Mouse (Mus musculus): Measurements from ENCODE around the gene Rpl15.

Gene Rpl15
- long read RNA-seq, experiment 1, transcript Rpl15-202 (4 exons, 1,922 nt), result major isoform, 304 of 378 reads
- long read RNA-seq, experiment 1, transcript Rpl15-203 (4 exons, 802 nt), result minor isoform, 11 of 378 reads
- long read RNA-seq, experiment 1, transcript Rpl15-201 (4 exons, 883 nt), result minor isoform, 30 of 378 reads
- long read RNA-seq, experiment 1, transcript Rpl15-204 (3 exons, 802 nt), result minor isoform, 11 of 378 reads
- long read RNA-seq, experiment 1, partial matches to known transcripts, result 0 of 378 reads
- long read RNA-seq, experiment 1, other reads (novel, unspliced or antisense), result 22 of 378 reads
- long read RNA-seq, experiment 2, transcript Rpl15-202 (4 exons, 1,922 nt), result major isoform, 258 of 338 reads
- long read RNA-seq, experiment 2, transcript Rpl15-201 (4 exons, 883 nt), result minor isoform, 39 of 338 reads
- long read RNA-seq, experiment 2, transcript Rpl15-204 (3 exons, 802 nt), result minor isoform, 11 of 338 reads
- long read RNA-seq, experiment 2, transcript Rpl15-203 (4 exons, 802 nt), result minor isoform, 10 of 338 reads
- long read RNA-seq, experiment 2, partial matches to known transcripts, result 2 of 338 reads
- long read RNA-seq, experiment 2, other reads (novel, unspliced or antisense), result 16 of 338 reads

- intact Hi-C loops (cut with DNase I), result loop anchor here (2.0 kb wide), 1 partner anchor 32 kb away; the partner anchor contains the start of gene Nr1d2
These were observed at the start of gene Rpl15, which contains the start of gene Nkiras1 for GRCm38 (mm10) chr14:18270529-18271441. TSS of gene Rpl15 (minus strand) at chr14:18271391. TSS of gene Nkiras1 (plus strand) at chr14:18271136.

- intact Hi-C loops (cut with DNase I), result no loop called here
These were observed 46.5 kb upstream of the Rpl15 start for GRCm38 (mm10) chr14:18317457-18318411.

- intact Hi-C loops (cut with DNase I), result no loop called here
These were observed 33.0 kb upstream of the Rpl15 start for GRCm38 (mm10) chr14:18304165-18304564.

- intact Hi-C loops (cut with DNase I), result no loop called here
These were observed 32.1 kb upstream of the Rpl15 start for GRCm38 (mm10) chr14:18303262-18303661.

- intact Hi-C loops (cut with DNase I), result no loop called here
These were observed 31.6 kb upstream of the Rpl15 start for GRCm38 (mm10) chr14:18302750-18303149.

GRCm38 (mm10) chr14:18301591-18301990, 30.4 kb upstream of the Rpl15 start:
- intact Hi-C loops (cut with DNase I), result no loop called here

GRCm38 (mm10) chr14:18300676-18301075, 29.5 kb upstream of the Rpl15 start:
- intact Hi-C loops (cut with DNase I), result no loop called here

- intact Hi-C loops (cut with DNase I), result no loop called here
These were observed 27.7 kb upstream of the Rpl15 start for GRCm38 (mm10) chr14:18298874-18299273.

- intact Hi-C loops (cut with DNase I), result no loop called here
These were observed 26.2 kb upstream of the Rpl15 start for GRCm38 (mm10) chr14:18297441-18297840.

- intact Hi-C loops (cut with DNase I), result no loop called here
These were observed 21.4 kb upstream of the Rpl15 start for GRCm38 (mm10) chr14:18292578-18292977.

GRCm38 (mm10) chr14:18292111-18292510, 20.9 kb upstream of the Rpl15 start:
- intact Hi-C loops (cut with DNase I), result no loop called here

- intact Hi-C loops (cut with DNase I), result no loop called here
These were observed 16.2 kb upstream of the Rpl15 start for GRCm38 (mm10) chr14:18287391-18287790.

- intact Hi-C loops (cut with DNase I), result no loop called here
These were observed 15.2 kb upstream of the Rpl15 start for GRCm38 (mm10) chr14:18286441-18286840.

GRCm38 (mm10) chr14:18285476-18285875, 14.3 kb upstream of the Rpl15 start:
- intact Hi-C loops (cut with DNase I), result no loop called here

GRCm38 (mm10) chr14:18284581-18284980, 13.4 kb upstream of the Rpl15 start:
- intact Hi-C loops (cut with DNase I), result no loop called here

- intact Hi-C loops (cut with DNase I), result no loop called here
These were observed 9.2 kb upstream of the Rpl15 start for GRCm38 (mm10) chr14:18280375-18280774.

- intact Hi-C loops (cut with DNase I), result no loop called here
These were observed 3.3 kb upstream of the Rpl15 start for GRCm38 (mm10) chr14:18274526-18274925.

GRCm38 (mm10) chr14:18271666-18272065, 475 bp upstream of the Rpl15 start:
- intact Hi-C loops (cut with DNase I), result loop anchor here (2.0 kb wide), 1 partner anchor 33 kb away; the partner anchor contains the start of gene Nr1d2

GRCm38 (mm10) chr14:18269947-18270528, 1.2 kb downstream of the Rpl15 start:
- intact Hi-C loops (cut with DNase I), result loop anchor here (2.0 kb wide), 1 partner anchor 31 kb away; the partner anchor contains the start of gene Nr1d2

GRCm38 (mm10) chr14:18263427-18263826, 7.8 kb downstream of the Rpl15 start:
- intact Hi-C loops (cut with DNase I), result no loop called here
